Mouse (Mus musculus): ENCODE results near the gene Lipf. TPM values are rescaled to one million over a fixed set of nuclear protein-coding genes. Genes with fewer than 3 reads are reported as not detected.

Gene Lipf
- polyA plus RNA-seq (2015; fragmentation: Nextera tagmentation; extraction: Ambion mirVana) = not detected in 2 replicates

DNA sequence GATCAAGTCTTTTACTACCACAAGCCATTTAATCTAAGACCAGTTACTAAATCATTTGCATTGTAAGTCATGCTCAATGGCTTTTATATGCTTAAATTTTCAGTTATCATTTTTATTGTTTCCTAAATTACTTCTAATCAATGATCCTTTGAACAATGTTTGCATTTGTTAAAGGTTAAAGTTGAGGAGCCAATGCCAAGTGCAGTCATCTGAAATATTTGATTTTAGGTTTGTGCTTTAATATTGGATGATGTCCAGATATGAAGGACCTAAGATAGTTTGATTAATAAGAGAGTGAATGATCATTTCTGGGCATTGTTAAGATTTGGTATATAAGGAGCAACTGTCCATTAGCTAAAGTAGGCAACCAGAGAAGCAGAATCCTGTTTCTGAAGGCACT, at the start of gene Lipf:
Gene Lipf, plus strand, starts transcription at position 301 of the 400 bp plus-strand sequence.
- Histone ChIP-seq H3K36me3 (ENCODE audit: control insufficient read depth, insufficient read depth, low read length) (no peaks in the 10 kb centered on the region), H3K4me1 (ENCODE audit: control insufficient read depth, insufficient read depth, low read depth, low read length) (no peaks in the 10 kb centered on the region), H3K4me2 (ENCODE audit: low read length) (no peak within 1 kb of the TSS), H3K9ac (ENCODE audit: low read depth, low read length) (no peak within 1 kb of the TSS), H3K9me3 (ENCODE audit: control insufficient read depth, low read length) (no peaks in the 10 kb centered on the region), H3K4me3 (ENCODE audit: low read length) (no peak within 1 kb of the TSS), H3K27me3 (replicated peaks; ENCODE audit: control insufficient read depth, insufficient read depth, low read length) (no peaks in the 10 kb centered on the region), H3K27ac (ENCODE audit: low read depth, low read length) (no peak within 1 kb of the TSS)
- no peak for ATAC-seq

DNA sequence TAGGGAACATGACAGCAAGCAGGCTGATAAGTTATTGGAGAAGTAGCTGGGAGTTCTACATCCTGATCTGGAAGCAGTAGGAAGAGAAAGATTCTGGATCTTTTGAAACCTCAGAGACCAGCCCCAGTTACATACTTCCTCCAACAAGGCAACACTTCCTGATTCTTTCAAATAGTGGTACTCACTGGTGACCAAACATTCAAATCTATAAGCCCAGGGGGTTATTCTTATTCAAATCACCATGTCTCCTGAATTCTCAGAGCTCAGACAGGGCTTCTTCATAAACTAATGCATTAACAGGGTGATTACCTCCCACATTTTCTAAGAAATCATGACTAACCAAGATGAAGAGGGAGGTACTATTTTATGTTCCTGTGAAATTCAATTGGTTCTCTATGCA, 36.9 kb upstream of the Lipf start:
- no peak overlapping the region for H3K4me2 ChIP-seq (ENCODE audit: low read length)
- H3K9me3 ChIP-seq (ENCODE audit: control insufficient read depth, low read length) = no peaks in the 10 kb centered on the region
- ATAC-seq = no peak
- H3K4me1 ChIP-seq (ENCODE audit: control insufficient read depth, insufficient read depth, low read depth, low read length) = no peaks in the 10 kb centered on the region
- no peak overlapping the region for H3K9ac ChIP-seq (ENCODE audit: low read depth, low read length)
- no peaks in the 10 kb centered on the region for H3K36me3 ChIP-seq (ENCODE audit: control insufficient read depth, insufficient read depth, low read length)
- H3K27ac ChIP-seq (ENCODE audit: low read depth, low read length) = no peak overlapping the region
- H3K4me3 ChIP-seq (ENCODE audit: low read length) = no peak overlapping the region
- H3K27me3 ChIP-seq (replicated peaks; ENCODE audit: control insufficient read depth, insufficient read depth, low read length) = no peaks in the 10 kb centered on the region

DNA sequence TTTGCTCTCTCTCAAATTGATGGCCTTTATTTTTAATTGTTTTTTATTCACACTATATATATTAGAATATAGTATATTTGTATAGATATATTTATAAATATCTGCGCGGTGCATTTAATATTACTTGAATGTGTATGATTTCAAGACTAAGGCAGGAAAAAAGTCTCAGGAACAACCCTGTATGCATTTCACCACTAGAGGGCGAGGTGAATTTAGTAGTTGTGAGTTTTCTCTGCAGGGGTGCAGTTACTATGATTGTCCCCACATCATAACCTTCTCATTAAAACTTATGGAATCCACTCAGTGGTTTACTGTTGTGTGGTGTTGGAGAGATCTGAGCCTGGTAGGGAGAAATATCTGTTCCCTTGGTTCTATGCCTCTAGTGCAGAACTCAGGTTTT, 18.0 kb downstream of the Lipf start:
- ATAC-seq = no peak
- Histone ChIP-seq H3K4me2 (ENCODE audit: low read length) (no peak overlapping the region), H3K27me3 (replicated peaks; ENCODE audit: control insufficient read depth, insufficient read depth, low read length) (no peaks in the 10 kb centered on the region), H3K9me3 (ENCODE audit: control insufficient read depth, low read length) (no peaks in the 10 kb centered on the region), H3K4me3 (ENCODE audit: low read length) (no peak overlapping the region), H3K27ac (ENCODE audit: low read depth, low read length) (no peak overlapping the region), H3K9ac (ENCODE audit: low read depth, low read length) (no peak overlapping the region), H3K4me1 (ENCODE audit: control insufficient read depth, insufficient read depth, low read depth, low read length) (no peaks in the 10 kb centered on the region), H3K36me3 (ENCODE audit: control insufficient read depth, insufficient read depth, low read length) (no peaks in the 10 kb centered on the region)
- WGBS = 46% methylated on average over 3 of the region's 3 CpGs

DNA sequence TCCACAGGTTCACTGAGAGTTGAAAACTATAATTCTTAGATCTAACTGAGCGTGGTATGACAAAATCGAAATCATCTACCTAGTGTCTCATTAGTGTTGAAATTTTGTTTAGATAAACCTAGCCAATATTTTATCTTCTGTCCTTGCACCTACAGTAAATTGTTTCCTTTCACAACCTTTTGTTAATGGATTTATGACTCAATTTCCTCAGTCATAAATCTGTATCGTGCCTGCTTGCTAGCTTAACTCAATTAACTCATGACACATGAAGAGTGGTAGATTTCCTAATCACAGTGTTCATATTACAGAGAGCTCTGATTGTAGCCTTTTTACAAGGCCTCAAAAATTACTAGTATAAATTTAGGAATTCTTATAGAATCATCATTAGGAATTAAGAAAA, 22.1 kb downstream of the Lipf start:
- Histone ChIP-seq H3K4me2 (ENCODE audit: low read length) (no peak overlapping the region), H3K27ac (ENCODE audit: low read depth, low read length) (no peak overlapping the region), H3K4me1 (ENCODE audit: control insufficient read depth, insufficient read depth, low read depth, low read length) (no peaks in the 10 kb centered on the region), H3K9ac (ENCODE audit: low read depth, low read length) (no peak overlapping the region), H3K36me3 (ENCODE audit: control insufficient read depth, insufficient read depth, low read length) (no peaks in the 10 kb centered on the region), H3K4me3 (ENCODE audit: low read length) (no peak overlapping the region), H3K9me3 (ENCODE audit: control insufficient read depth, low read length) (no peaks in the 10 kb centered on the region), H3K27me3 (replicated peaks; ENCODE audit: control insufficient read depth, insufficient read depth, low read length) (no peaks in the 10 kb centered on the region)
- ATAC-seq = no peak
- WGBS = 89% methylated on average over 3 of the region's 3 CpGs

DNA sequence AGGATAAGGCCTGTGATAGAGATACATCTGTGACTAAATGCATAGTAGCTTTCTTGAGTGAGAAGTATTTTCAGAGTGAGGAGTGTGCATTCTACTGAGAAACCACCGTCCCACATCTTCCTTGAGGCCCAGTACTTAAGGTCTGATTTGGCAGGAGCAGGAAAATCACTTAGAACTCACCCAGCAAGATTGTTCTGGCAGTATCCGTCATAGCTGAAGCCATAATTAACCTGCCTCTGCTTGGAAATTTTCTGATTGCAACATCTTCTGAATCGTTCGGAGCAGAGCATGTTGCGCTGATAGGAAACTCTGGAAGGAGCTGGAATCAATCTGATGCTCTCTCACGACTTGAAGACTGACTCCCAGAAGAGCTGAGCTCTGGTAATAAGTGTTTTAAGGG, 47.0 kb downstream of the Lipf start, which contains the start of gene Lipk:
Gene Lipk, plus strand, starts transcription at position 289 of the 400 bp plus-strand sequence.
- WGBS = 92% methylated on average over 6 of the region's 6 CpGs
- H3K27me3 ChIP-seq (replicated peaks; ENCODE audit: control insufficient read depth, insufficient read depth, low read length) = no peaks in the 10 kb centered on the region
- no peak for ATAC-seq
- H3K9ac ChIP-seq (ENCODE audit: low read depth, low read length) = no peak within 1 kb of the TSS
- no peak within 1 kb of the TSS for H3K4me3 ChIP-seq (ENCODE audit: low read length)
- H3K4me2 ChIP-seq (ENCODE audit: low read length) = no peak within 1 kb of the TSS
- no peaks in the 10 kb centered on the region for H3K36me3 ChIP-seq (ENCODE audit: control insufficient read depth, insufficient read depth, low read length)
- no peaks in the 10 kb centered on the region for H3K4me1 ChIP-seq (ENCODE audit: control insufficient read depth, insufficient read depth, low read depth, low read length)
- H3K9me3 ChIP-seq (ENCODE audit: control insufficient read depth, low read length) = no peaks in the 10 kb centered on the region
- H3K27ac ChIP-seq (ENCODE audit: low read depth, low read length) = no peak within 1 kb of the TSS

DNA sequence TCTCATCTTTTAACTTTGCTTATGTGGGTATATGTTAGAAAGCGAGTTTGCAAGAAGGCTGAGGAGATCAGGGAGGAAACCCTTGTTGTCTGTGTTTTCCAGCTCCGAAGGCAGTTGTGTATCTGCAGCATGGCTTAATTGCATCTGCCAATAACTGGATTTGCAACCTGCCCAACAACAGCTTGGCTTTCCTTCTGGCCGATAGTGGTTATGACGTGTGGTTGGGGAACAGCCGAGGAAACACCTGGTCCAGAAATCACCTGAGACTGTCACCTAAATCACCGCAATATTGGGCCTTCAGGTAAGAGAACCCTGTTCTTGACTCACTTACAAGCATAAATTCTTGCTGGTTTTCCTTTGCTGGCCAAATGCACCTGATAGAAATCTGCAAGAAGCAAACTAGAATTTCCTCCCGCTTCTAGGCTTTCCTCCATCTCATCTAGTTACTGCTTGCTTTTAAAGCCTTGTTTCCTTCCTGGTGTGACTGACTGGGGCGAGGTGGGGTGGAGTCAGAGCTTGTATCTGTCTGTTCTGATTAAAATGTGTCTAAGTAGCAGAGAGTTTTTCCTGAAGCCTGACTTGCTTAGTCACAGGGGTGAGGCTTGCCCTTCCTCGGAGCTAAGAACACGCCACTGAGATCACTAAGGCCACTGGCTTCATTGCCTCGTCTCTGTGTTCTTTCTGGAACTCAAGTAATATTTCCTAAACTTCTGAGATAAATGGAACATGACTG, 60.6 kb downstream of the Lipf start:
- no peaks in the 10 kb centered on the region for H3K27me3 ChIP-seq (replicated peaks; ENCODE audit: control insufficient read depth, insufficient read depth, low read length)
- H3K4me3 ChIP-seq (ENCODE audit: low read length) = no peak overlapping the region
- H3K36me3 ChIP-seq (ENCODE audit: control insufficient read depth, insufficient read depth, low read length) = no peaks in the 10 kb centered on the region
- no peak for ATAC-seq
- whole genome bisulfite sequencing = 88% methylated on average over 11 of the region's 11 CpGs
- no peak overlapping the region for H3K9ac ChIP-seq (ENCODE audit: low read depth, low read length)
- no peak overlapping the region for H3K4me2 ChIP-seq (ENCODE audit: low read length)
- H3K9me3 ChIP-seq (ENCODE audit: control insufficient read depth, low read length) = no peaks in the 10 kb centered on the region
- no peaks in the 10 kb centered on the region for H3K4me1 ChIP-seq (ENCODE audit: control insufficient read depth, insufficient read depth, low read depth, low read length)
- H3K27ac ChIP-seq (ENCODE audit: low read depth, low read length) = no peak overlapping the region

DNA sequence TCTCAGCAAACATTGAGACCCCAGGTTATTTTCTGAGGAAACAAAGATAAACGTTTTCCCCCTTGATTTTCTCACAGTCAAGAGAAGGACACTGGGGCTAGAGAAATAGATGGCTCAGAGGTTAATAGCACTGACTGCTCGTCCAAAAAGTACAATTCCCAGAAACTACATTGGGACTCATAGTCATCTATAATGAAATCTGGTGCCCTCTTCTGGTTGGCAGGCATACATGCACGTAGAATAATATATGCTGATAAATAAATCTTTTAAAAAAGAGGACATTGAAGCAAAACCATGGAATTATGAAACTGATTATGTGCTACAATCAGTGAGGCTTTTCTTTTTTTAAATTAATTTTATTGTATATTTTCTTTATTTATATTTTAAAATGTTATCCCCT, 61.8 kb downstream of the Lipf start:
- H3K27me3 ChIP-seq (replicated peaks; ENCODE audit: control insufficient read depth, insufficient read depth, low read length) = no peaks in the 10 kb centered on the region
- H3K27ac ChIP-seq (ENCODE audit: low read depth, low read length) = no peak overlapping the region
- H3K36me3 ChIP-seq (ENCODE audit: control insufficient read depth, insufficient read depth, low read length) = no peaks in the 10 kb centered on the region
- no peak overlapping the region for H3K4me3 ChIP-seq (ENCODE audit: low read length)
- H3K4me2 ChIP-seq (ENCODE audit: low read length) = no peak overlapping the region
- WGBS = 48% methylated on average over 3 of the region's 3 CpGs
- no peaks in the 10 kb centered on the region for H3K4me1 ChIP-seq (ENCODE audit: control insufficient read depth, insufficient read depth, low read depth, low read length)
- no peak overlapping the region for H3K9ac ChIP-seq (ENCODE audit: low read depth, low read length)
- no peaks in the 10 kb centered on the region for H3K9me3 ChIP-seq (ENCODE audit: control insufficient read depth, low read length)
- no peak for ATAC-seq

Other genes with a start within 250 kb of the Lipf start
- 0.95 and 1.1 TPM in 2 replicates for gene Lipo2, start 209.8 kb upstream of the Lipf start, polyA plus RNA-seq (2015; fragmentation: Nextera tagmentation; extraction: Ambion mirVana)
- 13.1 and 14.6 TPM in 2 replicates for gene Lipo3, start 199.2 kb upstream of the Lipf start, polyA plus RNA-seq (2015; fragmentation: Nextera tagmentation; extraction: Ambion mirVana)
- gene Lipo1, start 173.7 kb upstream of the Lipf start, polyA plus RNA-seq (2015; fragmentation: Nextera tagmentation; extraction: Ambion mirVana) = not detected in 2 replicates
- gene Lipk, start 47.1 kb downstream of the Lipf start, polyA plus RNA-seq (2015; fragmentation: Nextera tagmentation; extraction: Ambion mirVana) = not detected in 2 replicates
- gene Lipn, start 106.2 kb downstream of the Lipf start, polyA plus RNA-seq (2015; fragmentation: Nextera tagmentation; extraction: Ambion mirVana) = not detected in 2 replicates
- gene Lipm, start 139.7 kb downstream of the Lipf start, polyA plus RNA-seq (2015; fragmentation: Nextera tagmentation; extraction: Ambion mirVana) = not detected in 2 replicates
- gene Ankrd22, start 204.9 kb downstream of the Lipf start, polyA plus RNA-seq (2015; fragmentation: Nextera tagmentation; extraction: Ambion mirVana) = not detected in 2 replicates
- 25.9 and 30.0 TPM in 2 replicates for gene Stambpl1, start 231.0 kb downstream of the Lipf start, polyA plus RNA-seq (2015; fragmentation: Nextera tagmentation; extraction: Ambion mirVana)